Mouse (Mus musculus) olfactory bulb, adult 2 months (tissue): ENCODE measurements around the gene Rap1gap2. TPM values are rescaled to one million over a fixed set of nuclear protein-coding genes. Genes with fewer than 3 reads are reported as not detected.

ENCODE experiments used
- H3K27ac ChIP-seq: fragments of 200-500 bp; 2 replicates; pipeline ENCODE4 v1.5.1; 2012; ENCODE audit warnings: low read depth, low read length; ENCODE audit not compliant: insufficient read depth
- H3K4me1 ChIP-seq: fragments of 200-500 bp; 2 replicates; pipeline ENCODE4 v1.6.1; 2012; ENCODE audit warnings: low read length; ENCODE audit not compliant: control insufficient read depth, insufficient read depth
- H3K4me3 ChIP-seq: fragments of 200-500 bp; 2 replicates; pipeline ENCODE4 v1.5.1; 2012; ENCODE audit warnings: mild to moderate bottlenecking, low read depth, low read length, moderate library complexity; ENCODE audit not compliant: insufficient read depth
- CTCF ChIP-seq: fragments of 200-500 bp; IDR thresholded peaks from 2 replicates; pipeline ENCODE4 v1.5.1; 2012; ENCODE audit warnings: low read depth, mild to moderate bottlenecking, low read length, moderate library complexity; ENCODE audit not compliant: insufficient read depth
- POLR2A ChIP-seq: fragments of 200-500 bp; IDR thresholded peaks from 2 replicates; pipeline ENCODE4 v1.6.1; 2012; ENCODE audit warnings: mild to moderate bottlenecking, low read depth, low read length, moderate library complexity; ENCODE audit not compliant: insufficient read depth
- WGBS: fragments of 180-500 bp; shearing (Covaris S2); methylation state at CpG from one replicate; pipeline ENCODE4 v1.1.7; 2018; 5-methylcytosine and 5-hydroxymethylcytosine counted together
- polyA plus RNA-seq: library from polyadenylated mRNA; stranded (reverse); fragments of >200 nt; gene quantifications from 2 replicates; pipeline ENCODE4 v1.2.4, GENCODE M21; 2012; ENCODE audit warnings: low replicate concordance; ENCODE audit not compliant: missing spikeins, insufficient read depth, insufficient read length

Rap1gap2 gene
- polyA plus RNA-seq, 1 experiment = not detected

DNA sequence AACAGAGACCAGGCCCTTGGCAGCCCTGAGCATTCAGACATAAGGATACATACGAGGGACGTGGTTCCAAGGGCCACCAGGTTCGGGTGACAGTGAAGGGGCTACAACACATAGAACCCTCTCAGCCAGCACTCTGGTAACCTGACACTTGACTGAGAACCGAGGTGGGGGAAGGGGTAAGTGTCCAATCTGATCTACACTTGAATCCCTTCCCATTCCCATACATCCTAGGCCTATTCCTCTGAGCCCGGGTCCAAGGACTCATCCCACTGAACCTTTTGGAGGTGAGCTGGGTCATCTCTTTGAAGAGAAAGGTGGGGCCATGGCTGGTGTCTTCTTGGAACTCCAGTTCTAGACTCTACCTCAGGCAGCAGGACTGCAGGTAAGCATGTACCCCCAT is 647 bp downstream of the Rap1gap2 start:
- Histone ChIP-seq H3K4me1 (peaks cover 4% of the 10 kb centered on the region; the same call in 1 of the 2 replicates), H3K4me3 (no peak overlapping the region), H3K27ac (no peak overlapping the region)
- TF ChIP-seq CTCF = no peak
- WGBS = 56% methylated on average over 5 of the region's 5 CpGs

DNA sequence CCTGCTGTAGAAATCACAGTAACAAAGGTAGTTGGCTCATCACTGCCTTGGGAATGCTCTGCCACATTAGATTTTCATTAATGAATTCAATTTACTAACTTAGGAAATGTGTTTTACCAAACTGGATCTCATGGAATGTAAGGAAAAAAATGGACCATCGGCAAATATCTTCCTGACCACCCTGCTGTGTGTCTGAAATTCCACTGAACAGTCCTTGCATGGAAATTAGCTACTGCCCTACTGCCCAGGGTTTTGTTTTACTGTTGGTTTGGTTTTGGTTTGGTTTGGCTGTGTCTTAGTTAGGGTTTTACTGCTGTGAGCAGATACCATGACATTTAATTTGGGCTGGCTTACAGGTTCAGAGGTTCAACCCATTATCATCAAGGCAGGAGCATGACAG is 8.4 kb downstream of the Rap1gap2 start:
- Histone ChIP-seq H3K27ac (no peak overlapping the region), H3K4me3 (no peak overlapping the region), H3K4me1 (no peaks in the 10 kb centered on the region)
- WGBS = 68% methylated on average over 1 of the region's 1 CpGs
- TF ChIP-seq CTCF (no peak), POLR2A (no peak)

- Histone ChIP-seq H3K4me3 (no peak overlapping the region), H3K4me1 (no peaks in the 10 kb centered on the region), H3K27ac (no peak overlapping the region)
- TF ChIP-seq CTCF = no peak
- no peak for TF ChIP-seq POLR2A
Observed at GRCm38 (mm10) chr11:74597990-74598337, 12.8 kb downstream of the Rap1gap2 start.

DNA sequence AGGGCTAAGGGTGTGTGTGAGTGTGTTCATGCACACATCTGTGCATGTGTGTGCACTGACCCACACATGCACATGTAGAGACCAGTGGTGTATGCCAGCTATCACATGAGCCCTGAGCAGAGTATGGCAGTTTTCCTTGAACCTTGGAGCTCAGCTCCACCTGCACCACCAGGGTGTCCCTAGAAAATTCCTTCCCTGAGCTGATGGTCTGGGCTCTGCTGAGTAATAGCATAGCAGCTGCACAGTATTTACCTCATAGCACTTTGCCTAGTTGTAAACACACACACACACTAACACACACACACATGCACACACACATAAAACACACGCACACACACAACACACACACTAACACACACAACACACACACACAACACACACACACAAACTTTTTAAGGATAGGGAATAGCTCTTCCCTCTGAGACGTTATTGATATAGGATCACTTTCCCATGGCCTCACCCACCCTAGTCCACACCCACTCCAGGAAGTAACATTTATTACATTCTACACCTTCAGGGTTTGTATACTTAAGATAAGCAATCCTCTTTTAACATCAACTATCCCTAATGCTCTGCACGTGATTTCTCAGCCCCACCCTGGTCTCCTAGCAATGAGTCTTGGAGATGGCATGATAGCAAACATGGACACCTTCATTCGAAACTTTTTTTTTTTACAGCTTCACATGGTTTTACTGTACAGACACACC is 13.3 kb downstream of the Rap1gap2 start:
- no peaks in the 10 kb centered on the region for H3K4me1 ChIP-seq
- H3K27ac ChIP-seq = no peak overlapping the region
- WGBS = 81% methylated on average over 4 of the region's 4 CpGs
- TF ChIP-seq CTCF (no peak), POLR2A (no peak)
- H3K4me3 ChIP-seq = no peak overlapping the region

DNA sequence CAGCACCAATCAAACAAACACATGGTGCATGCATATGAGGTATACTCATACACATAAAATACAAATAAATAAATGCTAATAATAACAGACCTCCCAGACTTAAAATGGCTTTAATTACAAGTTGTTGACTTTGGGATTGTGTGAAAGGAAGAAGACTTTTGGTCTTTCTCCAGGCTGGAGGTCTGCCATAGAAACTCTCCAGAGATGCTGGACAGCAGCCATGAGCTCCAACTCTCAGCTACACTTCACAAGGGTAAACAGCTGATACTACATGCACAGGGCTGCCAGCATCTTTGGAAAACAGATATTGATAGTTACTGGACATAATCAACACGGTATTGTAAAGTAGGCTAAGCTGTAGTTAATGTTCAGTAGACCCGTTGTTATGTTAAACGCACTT is 18.5 kb downstream of the Rap1gap2 start:
- 58% methylated on average over 3 of the region's 3 CpGs for WGBS
- no peak overlapping the region for H3K27ac ChIP-seq
- no peak overlapping the region for H3K4me3 ChIP-seq
- no peak for TF ChIP-seq CTCF
- no peak for TF ChIP-seq POLR2A
- H3K4me1 ChIP-seq = peaks cover 13% of the 10 kb centered on the region; the same call in 1 of the 2 replicates

DNA sequence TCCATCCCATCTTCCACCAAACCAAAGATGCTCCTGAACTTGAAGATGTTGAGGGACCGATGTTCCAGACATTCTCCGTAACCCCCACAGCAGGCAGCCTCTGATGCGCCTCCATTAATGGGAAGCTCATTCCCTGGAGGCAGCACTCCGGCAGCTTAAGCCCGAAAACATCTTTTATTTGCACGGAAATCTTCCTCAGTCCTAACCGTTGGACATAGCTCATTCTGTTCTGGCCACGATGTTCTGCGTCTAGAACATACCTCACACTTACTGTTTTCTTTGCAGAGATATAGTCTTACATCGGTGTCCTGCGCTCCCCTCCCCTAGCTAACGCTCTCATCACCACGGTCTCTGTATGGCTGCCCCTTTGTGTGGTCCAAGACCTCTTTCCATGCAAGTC is 20.0 kb downstream of the Rap1gap2 start:
- WGBS = 30% methylated on average over 13 of the region's 13 CpGs
- Histone ChIP-seq H3K4me1 (peaks cover 22% of the 10 kb centered on the region; the same call in 1 of the 2 replicates), H3K27ac (no peak overlapping the region), H3K4me3 (peak overlapping the region; percentile 76)
- TF ChIP-seq POLR2A = no peak
- TF ChIP-seq CTCF = no peak

DNA sequence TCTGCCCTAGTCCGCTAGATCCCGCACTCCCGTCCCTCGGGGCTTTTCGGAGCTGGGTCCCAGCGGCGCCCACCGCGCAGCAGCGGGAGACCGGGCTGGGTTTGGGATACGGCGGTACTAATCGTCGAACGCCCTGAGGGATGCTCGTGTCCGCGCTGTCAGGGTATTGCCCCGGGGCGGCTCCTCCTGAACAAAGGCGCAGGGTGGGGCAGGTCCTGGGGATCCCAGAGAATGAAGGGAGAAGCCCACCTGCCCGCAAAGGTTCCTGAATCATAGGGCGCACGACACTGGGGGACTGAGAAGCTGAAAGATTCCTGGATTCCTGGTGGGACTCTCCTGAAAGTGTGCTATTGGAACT is 20.5 kb downstream of the Rap1gap2 start:
- Histone ChIP-seq H3K4me1 (peaks cover 26% of the 10 kb centered on the region), H3K27ac (peak overlapping the region; percentile 60; the same call in 1 of the 2 replicates), H3K4me3 (peak overlapping the region; percentile 76)
- TF ChIP-seq POLR2A (no peak), CTCF (no peak)
- under 1% methylated on average over 25 of the region's 25 CpGs for WGBS

DNA sequence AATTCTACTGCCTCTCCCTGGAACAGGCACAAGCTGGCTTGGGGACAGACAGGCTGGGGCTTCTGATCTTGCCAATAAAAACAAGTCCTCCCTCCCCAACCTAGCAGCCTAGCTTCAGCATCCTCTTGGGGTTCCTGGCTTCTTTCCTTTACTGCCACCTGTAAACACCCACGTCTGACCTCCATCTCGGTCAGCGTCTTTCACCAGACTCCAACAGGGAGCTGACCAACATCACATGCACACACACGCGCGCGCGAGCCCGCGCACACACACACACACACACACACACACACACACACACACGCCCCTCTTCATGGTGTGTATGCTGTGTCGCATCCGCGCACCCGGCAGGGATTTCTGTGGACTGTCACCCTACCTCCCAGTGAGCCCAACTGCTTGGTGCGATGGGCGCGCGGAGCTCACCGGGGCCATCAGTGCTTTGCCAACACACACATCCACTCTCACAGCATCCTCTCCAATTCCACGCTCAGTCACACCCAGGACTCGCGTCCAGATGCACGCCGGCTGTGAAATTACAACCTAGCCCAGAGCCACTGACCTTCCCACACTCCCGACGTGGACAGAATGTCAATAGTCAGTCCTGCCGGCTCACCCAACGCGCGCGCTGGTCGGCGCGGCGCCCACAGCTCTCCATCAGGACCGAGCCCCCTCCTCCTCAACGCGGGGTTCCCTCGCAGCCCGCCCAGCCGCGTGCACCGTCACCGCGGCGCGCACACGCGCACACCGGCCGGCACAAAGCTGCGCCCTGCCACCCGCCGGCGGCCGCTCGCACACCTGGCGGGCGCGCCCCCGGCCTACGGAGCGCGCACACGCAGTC is 21.1 kb downstream of the Rap1gap2 start:
- 1% methylated on average over 66 of the region's 66 CpGs for WGBS
- TF ChIP-seq CTCF (no peak), POLR2A (peak; percentile 29; the same call in 1 of the 2 replicates)
- H3K4me1 ChIP-seq = peaks cover 32% of the 10 kb centered on the region

DNA sequence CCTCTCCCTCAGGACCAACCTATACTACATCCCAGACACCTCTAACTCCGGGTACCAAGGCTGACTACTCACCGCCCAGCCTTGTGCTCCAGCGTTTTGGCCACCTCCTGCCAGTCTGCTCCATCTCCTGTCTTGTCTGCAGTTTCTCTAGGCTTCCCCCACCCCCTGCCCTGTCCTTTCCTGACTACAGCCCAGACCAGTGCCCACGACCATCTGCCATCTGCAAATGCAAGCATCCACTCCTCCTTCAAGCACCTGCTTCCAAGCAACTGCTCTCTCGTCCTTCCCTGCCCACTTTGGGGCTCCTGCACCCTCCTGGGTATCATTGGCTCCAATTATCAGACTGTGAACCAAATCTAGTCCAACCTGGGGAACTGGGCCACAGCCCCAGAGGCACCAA is 24.3 kb downstream of the Rap1gap2 start:
- Histone ChIP-seq H3K27ac (no peak overlapping the region), H3K4me3 (no peak overlapping the region), H3K4me1 (peaks cover 43% of the 10 kb centered on the region)
- WGBS = 69% methylated on average over 5 of the region's 5 CpGs
- no peak for TF ChIP-seq CTCF
- no peak for TF ChIP-seq POLR2A

More for the DNA sequence above, 21.1 kb downstream of the Rap1gap2 start:
- H3K4me3 ChIP-seq = peak overlapping the region; percentile 76
- peak overlapping the region; percentile 60 for H3K27ac ChIP-seq
